Mouse (Mus musculus): ENCODE data around the gene Glb1. TPM values are rescaled to one million over a fixed set of nuclear protein-coding genes. Genes with fewer than 3 reads are reported as not detected.

Glb1 gene
- total and polyA plus RNA-seq, 3 experiments, result 7.0 to 15.7 TPM; not detected in 1

DNA sequence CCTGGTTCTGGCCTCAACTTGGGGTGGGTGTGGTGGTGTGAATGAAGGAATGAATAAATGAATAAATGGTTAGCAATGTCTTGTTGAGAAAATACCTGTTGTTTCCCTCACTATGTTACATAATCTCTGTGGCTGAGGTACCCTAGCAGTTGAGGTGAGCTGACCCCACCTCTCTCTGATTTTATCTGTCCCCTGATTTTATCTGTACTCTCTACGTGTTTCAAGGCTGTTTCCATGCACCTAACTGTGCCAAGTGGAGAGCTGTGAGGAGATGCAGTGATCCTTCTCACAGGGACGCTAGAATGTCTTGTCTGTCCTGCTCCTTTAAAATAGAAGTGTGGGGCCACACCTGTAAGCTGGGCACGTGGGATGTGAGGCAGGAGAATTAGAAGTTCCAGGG lies 57.6 kb downstream of the Glb1 start:
- Histone ChIP-seq H3K79me2 (ENCODE audit: control insufficient read depth, insufficient read depth, low read length, poor library complexity) (no peaks in the 10 kb centered on the region), H3K9me3 (replicated peaks; ENCODE audit: insufficient read depth, low read length) (no peaks in the 10 kb centered on the region), H3K27me3 (ENCODE audit: control insufficient read depth in 1 of 2, insufficient read depth in 2 of 2, low read length in 2 of 2) (no peaks in the 10 kb centered on the region), H3K4me1 (ENCODE audit: control insufficient read depth in 1 of 2, insufficient read depth in 2 of 2, low read length in 2 of 2) (no peaks in the 10 kb centered on the region), H3K4me3 (ENCODE audit: control insufficient read depth in 1 of 2, insufficient read depth in 1 of 2, low read depth in 2 of 2, low read length in 2 of 2) (no peak overlapping the region), H3K9ac (ENCODE audit: control insufficient read depth, low read depth, low read length, poor library complexity, severe bottlenecking) (no peak overlapping the region), H3K27ac (ENCODE audit: control insufficient read depth, low read depth, low read length) (no peak overlapping the region), H3K36me3 (ENCODE audit: control insufficient read depth in 1 of 2, insufficient read depth in 2 of 2, low read length in 2 of 2) (no peaks in the 10 kb centered on the region)
- no peak for DNase-seq (ENCODE audit: low read depth, low spot score)
- TF ChIP-seq MXI1 (IDR thresholded peaks at IDR 0.05; ENCODE audit: low read depth, low read length) (no peak), SIN3A (IDR thresholded peaks at IDR 0.05; ENCODE audit: low read length) (no peak), CTCF (IDR thresholded peaks at IDR 0.05 in 2 of 3, conservative IDR thresholded peaks at IDR 0.05 in 1 of 3; ENCODE audit: control insufficient read depth in 1 of 3, insufficient read depth in 1 of 3, low read depth in 2 of 3, low read length in 3 of 3, poor library complexity in 1 of 3, severe bottlenecking in 1 of 3) (no peak), POLR2AphosphoS5 (IDR thresholded peaks at IDR 0.05; ENCODE audit: borderline replicate concordance, low read depth, low read length) (no peak)

DNA sequence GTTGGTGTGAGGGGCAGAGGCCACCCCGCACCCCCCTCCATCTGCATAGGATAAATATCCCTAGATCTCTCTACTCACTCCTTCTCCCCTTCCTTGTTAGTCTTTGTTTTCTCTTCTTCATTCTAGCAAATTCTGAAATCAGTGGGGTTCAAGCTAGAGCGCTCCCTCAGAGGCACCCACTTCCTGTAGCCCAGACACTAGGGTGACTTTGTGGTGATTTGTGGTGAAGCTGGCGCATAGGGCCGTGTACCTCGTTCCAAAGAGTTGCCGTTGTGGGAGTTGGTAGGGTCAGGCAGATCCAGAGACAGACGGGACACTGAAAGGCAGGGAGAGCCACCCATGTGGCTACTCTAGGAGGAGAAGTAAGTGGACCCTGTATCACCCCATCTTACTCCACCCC lies 61.7 kb downstream of the Glb1 start:
- DNase-seq (ENCODE audit: low read depth, low spot score), result no peak
- TF ChIP-seq ETS1 (IDR thresholded peaks at IDR 0.05; ENCODE audit: low read depth, low read length) (no peak), MXI1 (IDR thresholded peaks at IDR 0.05; ENCODE audit: low read depth, low read length) (no peak), USF2 (IDR thresholded peaks at IDR 0.05; ENCODE audit: borderline replicate concordance in 1 of 2, insufficient read depth in 1 of 2, low read depth in 1 of 2, low read length in 2 of 2) (no peak), TCF12 (IDR thresholded peaks at IDR 0.05; ENCODE audit: low read depth, low read length) (no peak)
- no peaks in the 10 kb centered on the region; a peak in 1 of 4 replicates for H3K36me3 ChIP-seq (ENCODE audit: control insufficient read depth in 1 of 2, insufficient read depth in 2 of 2, low read length in 2 of 2)

DNA sequence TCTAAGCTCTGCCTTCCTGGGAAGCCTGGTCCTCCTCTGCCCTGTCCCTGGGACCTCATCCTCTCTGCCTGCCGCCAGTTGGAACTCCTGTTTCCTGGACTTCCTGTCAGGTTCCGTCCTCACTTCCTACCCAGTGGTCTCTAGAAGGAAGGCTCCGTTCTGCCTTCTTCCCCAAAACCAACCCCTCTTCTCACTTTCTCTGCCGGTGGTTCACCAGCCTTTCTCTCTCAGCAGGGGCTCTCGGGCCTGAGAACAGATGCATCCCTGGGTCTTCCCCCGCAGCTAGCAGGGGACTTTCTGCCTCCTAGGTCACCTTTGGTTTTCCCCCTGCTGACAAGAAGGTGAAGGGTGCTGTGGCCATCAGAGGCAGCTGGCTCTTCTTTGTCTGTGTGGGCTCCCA lies 64.6 kb downstream of the Glb1 start:
- Histone ChIP-seq H3K9me3 (replicated peaks; ENCODE audit: insufficient read depth, low read length) (no peaks in the 10 kb centered on the region), H3K9ac (ENCODE audit: control insufficient read depth, low read depth, low read length, poor library complexity, severe bottlenecking) (no peak overlapping the region), H3K79me2 (ENCODE audit: control insufficient read depth, insufficient read depth, low read length, poor library complexity) (no peaks in the 10 kb centered on the region), H3K4me1 (ENCODE audit: control insufficient read depth in 1 of 2, insufficient read depth in 2 of 2, low read length in 2 of 2) (no peaks in the 10 kb centered on the region), H3K27ac (ENCODE audit: control insufficient read depth, low read depth, low read length) (no peak overlapping the region), H3K36me3 (ENCODE audit: control insufficient read depth in 1 of 2, insufficient read depth in 2 of 2, low read length in 2 of 2) (no peaks in the 10 kb centered on the region; a peak in 1 of 4 replicates), H3K27me3 (ENCODE audit: control insufficient read depth in 1 of 2, insufficient read depth in 2 of 2, low read length in 2 of 2) (no peaks in the 10 kb centered on the region), H3K4me3 (ENCODE audit: control insufficient read depth in 1 of 2, insufficient read depth in 1 of 2, low read depth in 2 of 2, low read length in 2 of 2) (no peak overlapping the region)
- no peak for TF ChIP-seq KAT2A (conservative IDR thresholded peaks at IDR 0.05; ENCODE audit: low read depth, low read length)
- TF ChIP-seq POLR2AphosphoS5 (IDR thresholded peaks at IDR 0.05; ENCODE audit: borderline replicate concordance, low read depth, low read length), result no peak
- no peak for TF ChIP-seq RAD21 (IDR thresholded peaks at IDR 0.05; ENCODE audit: low read depth, low read length)
- TF ChIP-seq BHLHE40 (IDR thresholded peaks at IDR 0.05; ENCODE audit: borderline replicate concordance, low read depth, low read length), result no peak
- TF ChIP-seq ZC3H11A (IDR thresholded peaks at IDR 0.05; ENCODE audit: low read depth, low read length), result no peak
- no peak for TF ChIP-seq MYB (IDR thresholded peaks at IDR 0.05; ENCODE audit: low read depth, low read length)
- TF ChIP-seq RCOR1 (IDR thresholded peaks at IDR 0.05; ENCODE audit: low read depth, low read length), result no peak
- no peak for TF ChIP-seq USF2 (IDR thresholded peaks at IDR 0.05; ENCODE audit: borderline replicate concordance in 1 of 2, insufficient read depth in 1 of 2, low read depth in 1 of 2, low read length in 2 of 2)
- TF ChIP-seq CHD2 (IDR thresholded peaks at IDR 0.05; ENCODE audit: low read length), result no peak
- no peak for TF ChIP-seq NRF1 (IDR thresholded peaks at IDR 0.05; ENCODE audit: insufficient read depth, low read depth, low read length, poor library complexity, severe bottlenecking)
- TF ChIP-seq MAZ (IDR thresholded peaks at IDR 0.05; ENCODE audit: low read depth, low read length), result no peak
- TF ChIP-seq MAFK (IDR thresholded peaks at IDR 0.05; ENCODE audit: borderline replicate concordance, low read depth, low read length), result no peak
- no peak for TF ChIP-seq UBTF (IDR thresholded peaks at IDR 0.05; ENCODE audit: borderline replicate concordance, insufficient read depth, low read depth, low read length)
- TF ChIP-seq MEF2A (IDR thresholded peaks at IDR 0.05; ENCODE audit: extremely low read depth, insufficient replicate concordance, low read depth, low read length, poor library complexity, severe bottlenecking), result no peak
- no peak for DNase-seq (ENCODE audit: low read depth, low spot score)

More for the DNA sequence above, 61.7 kb downstream of the Glb1 start:
- H3K9me3 ChIP-seq (replicated peaks; ENCODE audit: insufficient read depth, low read length), result no peaks in the 10 kb centered on the region
- H3K27ac ChIP-seq (ENCODE audit: control insufficient read depth, low read depth, low read length), result no peak overlapping the region
- H3K27me3 ChIP-seq (ENCODE audit: control insufficient read depth in 1 of 2, insufficient read depth in 2 of 2, low read length in 2 of 2), result no peaks in the 10 kb centered on the region
- no peaks in the 10 kb centered on the region for H3K79me2 ChIP-seq (ENCODE audit: control insufficient read depth, insufficient read depth, low read length, poor library complexity)
- no peak overlapping the region for H3K9ac ChIP-seq (ENCODE audit: control insufficient read depth, low read depth, low read length, poor library complexity, severe bottlenecking)
- no peaks in the 10 kb centered on the region for H3K4me1 ChIP-seq (ENCODE audit: control insufficient read depth in 1 of 2, insufficient read depth in 2 of 2, low read length in 2 of 2)
- no peak overlapping the region for H3K4me3 ChIP-seq (ENCODE audit: control insufficient read depth in 1 of 2, insufficient read depth in 1 of 2, low read depth in 2 of 2, low read length in 2 of 2)

All from MEL (cell line).